Mouse (Mus musculus) skeletal muscle tissue, adult 2 months (tissue): Measurements from ENCODE around the gene Grb14.

Experiments used
- DNase-seq: peaks from one replicate; pipeline ENCODE4 v3.0.0-alpha.2; 2012; ENCODE audit warnings: low read depth, low spot score

Gene Grb14

GRCm38 (mm10) chr2:64975546-64975945, 49.2 kb downstream of the Grb14 start:
- DNase-seq, result no peak

DNA sequence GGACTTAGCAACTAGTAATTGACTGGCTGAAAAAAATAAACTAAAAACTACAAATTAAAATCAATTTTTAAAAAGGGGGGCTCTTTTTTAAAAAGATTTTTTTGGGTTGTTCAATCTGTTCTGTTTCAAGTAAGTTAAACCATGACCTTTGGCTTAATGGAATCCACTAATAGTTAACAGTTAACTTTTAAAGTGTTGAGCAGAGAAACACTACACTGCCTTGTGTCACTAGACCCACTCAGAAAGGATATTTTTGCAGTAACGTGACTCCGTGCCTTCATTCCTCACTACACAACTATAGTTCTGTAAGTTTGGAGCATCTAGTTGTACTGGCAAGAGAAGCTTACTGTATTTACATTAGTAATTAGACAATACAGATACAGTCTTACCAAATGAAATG, 50.2 kb downstream of the Grb14 start:
- DNase-seq, result no peak

DNA sequence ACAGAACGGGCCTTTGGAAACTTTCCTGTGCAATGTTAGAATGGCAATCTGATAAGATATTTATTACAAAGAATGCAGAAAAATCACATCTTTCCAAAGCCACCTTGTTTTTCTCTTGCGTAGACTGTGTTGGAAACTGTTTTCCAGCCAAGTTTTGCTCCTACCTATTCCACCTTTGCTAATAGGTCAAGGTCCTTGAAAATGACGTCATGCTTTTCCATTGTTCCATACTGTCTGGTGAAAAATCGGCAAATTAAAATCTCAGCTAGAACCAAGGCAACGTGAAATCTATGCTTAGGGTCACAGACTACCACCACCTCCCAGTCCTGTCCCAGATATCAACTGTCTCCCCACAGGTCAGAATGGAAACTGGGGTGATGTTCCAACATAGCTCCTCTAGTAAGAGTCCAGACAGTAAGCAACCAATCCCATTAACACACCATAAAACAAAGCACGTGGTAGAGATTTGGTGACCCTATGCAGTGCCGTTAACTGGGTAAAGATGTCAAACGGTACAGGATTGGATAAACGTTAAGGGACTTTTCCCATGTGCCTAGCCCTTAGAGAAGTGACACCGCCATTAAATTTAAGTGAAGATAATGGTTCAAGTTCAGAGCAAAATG, 50.9 kb downstream of the Grb14 start:
- DNase-seq, result no peak

GRCm38 (mm10) chr2:64973125-64973524, 51.7 kb downstream of the Grb14 start:
- no peak for DNase-seq

- no peak for DNase-seq
Observed at GRCm38 (mm10) chr2:64971828-64972227, 53.0 kb downstream of the Grb14 start.

- no peak for DNase-seq
Observed at GRCm38 (mm10) chr2:64970992-64971391, 53.8 kb downstream of the Grb14 start.

- no peak for DNase-seq
Observed at GRCm38 (mm10) chr2:64966893-64967444, 57.8 kb downstream of the Grb14 start.

GRCm38 (mm10) chr2:64966323-64966722, 58.5 kb downstream of the Grb14 start:
- DNase-seq, result peak; percentile 16

DNA sequence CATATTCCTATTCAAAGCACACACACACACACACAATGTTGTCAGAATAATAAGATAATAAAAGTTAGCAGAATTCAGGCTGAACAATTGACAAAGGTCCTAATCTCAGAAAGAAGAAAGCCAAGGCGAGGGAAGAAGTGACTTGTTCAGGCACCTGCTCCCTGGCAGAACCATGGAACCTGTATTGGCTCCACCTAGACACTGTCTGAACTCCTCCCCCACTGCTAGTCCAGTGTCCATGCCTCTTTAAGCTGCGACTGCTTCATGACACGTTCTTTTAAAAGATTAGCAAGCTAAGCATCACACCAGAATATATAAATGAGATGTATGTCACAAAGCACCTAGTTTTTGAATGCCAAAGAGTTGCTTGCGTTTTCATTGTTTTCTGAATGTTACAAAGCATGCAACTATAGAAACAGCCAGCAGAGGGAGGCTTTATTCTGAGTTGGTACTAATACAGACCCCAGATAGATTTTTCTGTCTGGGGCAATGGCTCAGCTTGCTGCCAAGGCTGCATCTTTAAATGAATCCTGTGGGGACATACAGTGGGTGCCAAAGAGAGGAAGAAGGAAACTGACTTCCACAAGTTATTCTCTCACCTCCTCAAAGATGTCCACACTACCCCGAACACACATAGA, 59.4 kb downstream of the Grb14 start:
- DNase-seq, result no peak

- DNase-seq, result no peak
Observed at GRCm38 (mm10) chr2:64962196-64962595, 62.6 kb downstream of the Grb14 start.

GRCm38 (mm10) chr2:64961381-64961780, 63.4 kb downstream of the Grb14 start:
- DNase-seq, result no peak

- no peak for DNase-seq
Observed at GRCm38 (mm10) chr2:64959657-64960056, 65.1 kb downstream of the Grb14 start.

DNA sequence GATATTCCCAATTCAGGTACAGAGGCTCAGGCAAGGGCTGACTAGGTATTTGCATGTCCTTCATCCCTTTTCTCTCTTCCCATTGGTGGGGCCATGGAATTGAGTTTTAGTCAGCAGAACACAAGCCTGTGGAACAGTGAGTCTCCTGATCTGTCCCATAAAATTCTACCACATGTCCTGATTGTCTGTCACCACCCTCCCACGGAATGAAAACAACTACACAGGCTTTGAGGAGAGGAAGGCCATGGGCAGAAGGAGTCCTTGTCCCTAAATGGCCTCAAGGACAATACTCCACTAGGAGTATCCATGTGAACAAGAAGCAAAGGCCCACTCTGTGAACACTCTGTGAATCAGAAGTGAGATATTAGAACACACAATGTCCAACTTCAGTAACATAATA, 69.3 kb downstream of the Grb14 start:
- DNase-seq, result no peak

GRCm38 (mm10) chr2:64949210-64949609, 75.6 kb downstream of the Grb14 start:
- DNase-seq, result no peak

- DNase-seq, result no peak
Observed at GRCm38 (mm10) chr2:64948418-64949169, 76.2 kb downstream of the Grb14 start.

- DNase-seq, result no peak
Observed at GRCm38 (mm10) chr2:64947484-64947883, 77.3 kb downstream of the Grb14 start.

DNA sequence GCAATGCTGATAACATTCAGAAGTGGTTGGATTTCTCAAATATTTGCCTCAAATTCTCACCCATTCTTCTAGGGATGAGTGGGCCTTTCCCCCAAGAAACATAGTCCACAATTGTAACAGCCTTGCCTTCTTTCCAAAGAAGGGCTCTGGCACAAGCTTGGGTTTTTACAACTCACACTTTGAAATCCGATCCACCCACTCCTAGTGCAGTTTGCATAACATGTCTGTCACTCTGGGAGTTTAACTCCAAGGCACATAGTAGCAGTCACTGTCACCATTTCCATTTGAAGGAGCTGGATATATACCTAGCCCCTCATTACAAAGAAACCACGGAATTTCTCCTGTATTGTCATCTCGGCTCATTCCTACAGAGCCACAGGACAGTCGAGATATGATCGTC, 103.9 kb downstream of the Grb14 start:
- DNase-seq, result peak; percentile 18

- DNase-seq, result peak; percentile 9
Observed at GRCm38 (mm10) chr2:64915448-64915847, 109.3 kb downstream of the Grb14 start.

DNA sequence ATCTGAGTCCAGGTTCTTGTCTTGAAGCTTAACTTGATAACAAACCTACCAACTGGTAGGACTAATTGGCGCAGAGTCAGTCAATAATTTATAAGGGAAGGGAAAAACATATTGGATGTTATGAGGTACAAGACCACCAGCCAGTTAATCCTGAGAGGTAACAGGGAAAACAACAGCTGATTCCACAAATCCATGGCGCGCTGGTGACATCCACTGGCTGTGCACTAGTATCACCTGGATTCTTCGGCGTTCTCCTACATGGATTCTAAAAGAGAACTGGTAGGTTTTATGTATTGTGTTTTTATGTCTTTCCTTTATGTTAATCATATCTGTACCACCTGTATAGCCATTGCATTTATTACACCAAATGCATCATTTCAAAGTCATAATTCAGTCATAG, 119.9 kb downstream of the Grb14 start:
- DNase-seq, result no peak

- DNase-seq, result no peak
Observed at GRCm38 (mm10) chr2:64897844-64898243, 126.9 kb downstream of the Grb14 start.

DNA sequence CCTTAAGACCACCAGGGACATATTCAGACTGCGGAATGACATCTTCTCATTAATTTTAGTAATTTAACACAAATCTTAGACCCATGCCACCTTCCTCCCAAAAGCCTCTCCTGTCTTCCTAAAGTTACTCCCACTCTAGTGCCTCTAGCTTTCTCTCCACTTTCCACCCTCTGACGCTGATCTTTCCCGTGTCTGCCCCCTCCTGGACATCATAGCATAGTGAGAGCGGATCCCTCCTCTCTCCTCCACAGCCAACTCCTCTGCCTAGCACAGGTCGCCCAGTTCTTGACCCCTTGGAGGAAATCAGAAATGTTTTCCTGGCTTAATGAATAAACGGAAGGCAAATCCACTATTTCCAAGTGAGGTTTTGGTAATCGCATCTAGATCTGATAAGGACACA, 131.6 kb downstream of the Grb14 start:
- DNase-seq, result no peak

DNA sequence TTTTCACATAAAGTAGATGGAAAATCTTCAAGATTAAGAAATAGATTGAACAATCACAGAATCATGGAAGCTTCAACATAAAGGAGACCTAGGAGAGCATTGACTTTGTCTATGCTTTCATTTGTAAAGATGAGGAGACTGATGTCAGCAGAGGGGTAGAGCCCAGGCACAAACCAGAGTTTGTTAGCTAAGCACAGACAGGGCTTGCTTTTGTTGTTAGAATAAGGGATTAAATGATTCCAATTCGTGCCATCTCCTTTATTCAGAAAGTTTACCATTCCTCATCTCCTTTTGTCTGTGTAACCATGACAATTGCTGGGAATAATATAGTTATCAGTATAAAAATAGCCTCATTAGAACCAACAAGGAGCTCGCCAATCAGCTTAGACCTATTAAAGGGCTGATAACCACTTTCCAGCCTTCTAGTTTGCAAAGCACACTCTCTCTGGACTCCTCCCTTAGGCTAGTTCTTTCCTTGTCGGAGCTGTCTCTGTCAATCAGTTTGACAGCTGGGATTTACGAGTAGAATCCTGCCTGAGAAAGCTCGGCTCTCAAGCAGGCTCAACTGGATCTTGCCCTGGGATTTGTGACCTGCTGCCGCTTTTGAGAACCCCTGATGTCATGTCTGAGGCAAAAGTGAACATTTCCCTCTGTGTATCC, 137.6 kb downstream of the Grb14 start:
- peak; percentile 5 for DNase-seq
